Mouse (Mus musculus) midbrain, embryonic 16.5 days (tissue): ENCODE measurements around the gene Tyk2. TPM values are rescaled to one million over a fixed set of nuclear protein-coding genes. Genes with fewer than 3 reads are reported as not detected.

ENCODE experiments used
- ATAC-seq: fragments of 200-750 bp; cut with Nextera tagmentation; 2 replicates; pipeline ENCODE4 v1.8.0; 2017; ENCODE audit warnings: moderate TSS enrichment
- H3K27ac ChIP-seq: fragments of 300-500 bp; sonication (generic); 2 replicates; pipeline ENCODE4 v1.5.1; 2014; ENCODE audit warnings: mild to moderate bottlenecking, low read length, mixed read lengths
- H3K27me3 ChIP-seq: fragments of 300-500 bp; sonication (generic); 2 replicates; pipeline ENCODE4 v1.6.1; 2014; ENCODE audit warnings: low read depth, low read length, mixed read lengths; ENCODE audit not compliant: control insufficient read depth, insufficient read depth
- H3K36me3 ChIP-seq: fragments of 300-500 bp; sonication (generic); 2 replicates; pipeline ENCODE4 v1.6.1; 2014; ENCODE audit warnings: mild to moderate bottlenecking, low read length, moderate library complexity, mixed read lengths; ENCODE audit not compliant: control insufficient read depth, insufficient read depth
- H3K4me1 ChIP-seq: fragments of 300-500 bp; sonication (generic); 2 replicates; pipeline ENCODE4 v1.6.1; 2014; ENCODE audit warnings: mild to moderate bottlenecking, low read length, mixed read lengths; ENCODE audit not compliant: control insufficient read depth, insufficient read depth
- H3K4me2 ChIP-seq: fragments of 300-500 bp; sonication (generic); 2 replicates; pipeline ENCODE4 v1.6.1; 2014; ENCODE audit warnings: mild to moderate bottlenecking, low read length, mixed read lengths
- H3K4me3 ChIP-seq: fragments of 300-500 bp; sonication (generic); 2 replicates; pipeline ENCODE4 v1.5.1; 2014; ENCODE audit warnings: low read depth, mild to moderate bottlenecking, low read length, moderate library complexity, mixed read lengths
- H3K9ac ChIP-seq: fragments of 300-500 bp; sonication (generic); 2 replicates; pipeline ENCODE4 v1.6.1; 2014; ENCODE audit warnings: low read depth, low read length, mixed read lengths
- H3K9me3 ChIP-seq: fragments of 300-500 bp; sonication (generic); replicated peaks from 2 replicates; pipeline ENCODE4 v1.6.1; 2014; ENCODE audit warnings: mild to moderate bottlenecking, low read length, mixed read lengths; ENCODE audit not compliant: control insufficient read depth, poor library complexity, severe bottlenecking
- WGBS: fragments of 180-500 bp; shearing (Covaris S2); extraction: QIAGEN DNeasy Blood & Tissue Kit; methylation state at CpG from one replicate; pipeline ENCODE4 v1.1.7; 2014; 5-methylcytosine and 5-hydroxymethylcytosine counted together
- microRNA-seq: library from miRNA; unstranded; fragments of <30 nt; microRNA quantifications from one replicate; pipeline ENCODE4, GENCODE M21; 2017
- polyA plus RNA-seq: library from polyadenylated mRNA; unstranded; fragments of >200 nt; fragmentation: Nextera tagmentation; extraction: Ambion mirVana; gene quantifications from 2 replicates; pipeline ENCODE4 v1.2.1, GENCODE M21; 2015

Gene Tyk2
- polyA plus RNA-seq, 1 experiment from 2014 or later, result 9.9 TPM

GRCm38 (mm10) chr9:21067006-21067684, 63.9 kb downstream of the Tyk2 start, which contains the start of gene Zglp1:
TSS of gene Zglp1 (minus strand) at chr9:21067093.
- no peak within 1 kb of the TSS for H3K4me3 ChIP-seq
- H3K4me1 ChIP-seq, result peaks cover 6% of the 10 kb centered on the region
- H3K9ac ChIP-seq, result no peak within 1 kb of the TSS
- ATAC-seq, result no peak
- H3K36me3 ChIP-seq, result peaks cover 22% of the 10 kb centered on the region
- 88% methylated on average over 27 of the region's 27 CpGs for WGBS
- no peaks in the 10 kb centered on the region for H3K9me3 ChIP-seq
- H3K27ac ChIP-seq, result no peak within 1 kb of the TSS
- H3K27me3 ChIP-seq, result no peaks in the 10 kb centered on the region
- H3K4me2 ChIP-seq, result no peak within 1 kb of the TSS

- Histone ChIP-seq H3K9me3 (no peaks in the 10 kb centered on the region), H3K27me3 (no peaks in the 10 kb centered on the region), H3K9ac (no peak overlapping the region), H3K36me3 (peaks cover 22% of the 10 kb centered on the region), H3K27ac (no peak overlapping the region), H3K4me2 (no peak overlapping the region), H3K4me3 (no peak overlapping the region), H3K4me1 (no peaks in the 10 kb centered on the region)
- no peak for ATAC-seq
- WGBS, result 91% methylated on average over 2 of the region's 2 CpGs
These were observed 68.1 kb downstream of the Tyk2 start for GRCm38 (mm10) chr9:21062928-21063327.

Small RNA genes lying within 50 kb of the gene (microRNA-seq; reads per million reads assigned to microRNA genes)
- gene Mir7082, result 0.86 reads per million

Other genes starting within 250 kb of the Tyk2 start
- gene Ppan, start 243.1 kb downstream of the Tyk2 start, polyA plus RNA-seq, result 48.8 and 51.1 TPM in 2 replicates
- gene Eif3g, start 232.6 kb downstream of the Tyk2 start, polyA plus RNA-seq, result 243 TPM in 2 replicates
- 67.7 and 71.7 TPM in 2 replicates for gene Dnmt1, start 171.4 kb downstream of the Tyk2 start, polyA plus RNA-seq
- gene S1pr2, start 154.5 kb downstream of the Tyk2 start, polyA plus RNA-seq, result 9.7 and 10.3 TPM in 2 replicates
- 101 and 104 TPM in 2 replicates for gene Mrpl4, start 128.5 kb downstream of the Tyk2 start, polyA plus RNA-seq
- gene Icam1, start 115.3 kb downstream of the Tyk2 start, polyA plus RNA-seq, result 3.0 and 3.1 TPM in 2 replicates
- gene Icam4, start 101.9 kb downstream of the Tyk2 start, polyA plus RNA-seq, result 0.24 TPM in 1 of 2 replicates, not detected in the other
- gene Icam5, start 99.2 kb downstream of the Tyk2 start, polyA plus RNA-seq, result 2.2 and 2.5 TPM in 2 replicates
- 0.78 and 1.6 TPM in 2 replicates for gene Zglp1, start 64.2 kb downstream of the Tyk2 start, polyA plus RNA-seq
- 1.8 and 1.9 TPM in 2 replicates for gene Gm49373, start 58.1 kb downstream of the Tyk2 start, polyA plus RNA-seq
- 59.9 and 73.0 TPM in 2 replicates for gene Fdx1l, start 57.6 kb downstream of the Tyk2 start, polyA plus RNA-seq
- gene Gm38431, start 39.2 kb downstream of the Tyk2 start, polyA plus RNA-seq, result 1.6 and 1.9 TPM in 2 replicates
- 28.9 and 30.4 TPM in 2 replicates for gene Raver1, start 39.2 kb downstream of the Tyk2 start, polyA plus RNA-seq
- gene Cdc37, start 18.7 kb upstream of the Tyk2 start, polyA plus RNA-seq, result 199 and 227 TPM in 2 replicates
- 44.2 and 49.3 TPM in 2 replicates for gene Pde4a, start 34.5 kb upstream of the Tyk2 start, polyA plus RNA-seq
- 68.0 and 69.9 TPM in 2 replicates for gene Keap1, start 108.1 kb upstream of the Tyk2 start, polyA plus RNA-seq
- gene S1pr5, start 117.2 kb upstream of the Tyk2 start, polyA plus RNA-seq, result 3.7 and 4.3 TPM in 2 replicates
- gene Atg4d, start 134.1 kb upstream of the Tyk2 start, polyA plus RNA-seq, result 43.0 and 47.9 TPM in 2 replicates
- gene Kri1, start 156.7 kb upstream of the Tyk2 start, polyA plus RNA-seq, result 17.0 and 18.3 TPM in 2 replicates
- 98.9 and 117 TPM in 2 replicates for gene Cdkn2d, start 160.2 kb upstream of the Tyk2 start, polyA plus RNA-seq
- gene Ap1m2, start 181.1 kb upstream of the Tyk2 start, polyA plus RNA-seq, result 1.6 and 2.1 TPM in 2 replicates
- 65.5 and 69.1 TPM in 2 replicates for gene Slc44a2, start 189.5 kb upstream of the Tyk2 start, polyA plus RNA-seq
- 228 and 245 TPM in 2 replicates for gene Ilf3, start 236.6 kb upstream of the Tyk2 start, polyA plus RNA-seq